Mouse (Mus musculus) adrenal gland, adult 2 months (tissue): Measurements from ENCODE around the gene Gcnt3. TPM values are rescaled to one million over a fixed set of nuclear protein-coding genes. Genes with fewer than 3 reads are reported as not detected.
"Not testable (repeated sequence)": the region's sequence is repeated elsewhere in the genome, so short reads cannot be mapped to it uniquely, and the experiment has no call there.

Experiments used
- DNase-seq: peaks from one replicate; pipeline ENCODE4 v3.0.0; 2021
- polyA plus RNA-seq: library from polyadenylated mRNA; depleted of rRNA; stranded (reverse); fragments of >200 nt; gene quantifications from 2 replicates; pipeline ENCODE4 v1.2.3, GENCODE M21; 2012
- total RNA-seq, 2 experiments: library from RNA; stranded (reverse); gene quantifications; 2 replicates each; pipeline ENCODE4 v1.2.3; 2021

The Gcnt3 gene
- total and polyA plus RNA-seq, 3 experiments: 0.07 TPM; not detected in 2

- DNase-seq: no peak
Measured at GRCm38 (mm10) chr9:70042935-70043334, 5.0 kb upstream of the Gcnt3 start.

DNA sequence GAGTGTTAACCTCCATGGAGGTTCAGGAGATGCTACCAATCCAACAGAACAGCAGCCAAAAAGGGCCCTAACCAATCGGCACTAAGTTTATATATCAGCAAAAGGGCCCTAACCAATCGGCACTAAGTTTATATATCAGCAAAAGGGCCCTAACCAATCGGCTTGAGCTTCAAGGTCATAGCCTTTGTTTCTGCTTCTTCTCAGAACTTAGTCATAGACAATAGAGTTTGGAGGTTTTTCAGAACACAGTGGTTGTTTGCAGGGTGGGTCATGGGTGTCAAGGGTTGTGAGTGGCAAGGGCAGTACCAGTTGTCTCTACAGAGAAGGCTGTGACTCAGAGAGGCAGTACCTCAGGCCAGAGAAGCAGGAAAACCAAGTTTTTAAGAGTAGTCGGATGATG, 4.2 kb upstream of the Gcnt3 start:
- peak; percentile 45 for DNase-seq

- no peak for DNase-seq
Measured at GRCm38 (mm10) chr9:70040570-70040969, 2.7 kb upstream of the Gcnt3 start.

- DNase-seq: no peak
Measured at GRCm38 (mm10) chr9:70039597-70040385, 1.9 kb upstream of the Gcnt3 start.

- DNase-seq: no peak
Measured at GRCm38 (mm10) chr9:70036646-70037045, 1.2 kb downstream of the Gcnt3 start.

- no peak for DNase-seq
Measured at GRCm38 (mm10) chr9:70034702-70035101, 3.2 kb downstream of the Gcnt3 start.

DNA sequence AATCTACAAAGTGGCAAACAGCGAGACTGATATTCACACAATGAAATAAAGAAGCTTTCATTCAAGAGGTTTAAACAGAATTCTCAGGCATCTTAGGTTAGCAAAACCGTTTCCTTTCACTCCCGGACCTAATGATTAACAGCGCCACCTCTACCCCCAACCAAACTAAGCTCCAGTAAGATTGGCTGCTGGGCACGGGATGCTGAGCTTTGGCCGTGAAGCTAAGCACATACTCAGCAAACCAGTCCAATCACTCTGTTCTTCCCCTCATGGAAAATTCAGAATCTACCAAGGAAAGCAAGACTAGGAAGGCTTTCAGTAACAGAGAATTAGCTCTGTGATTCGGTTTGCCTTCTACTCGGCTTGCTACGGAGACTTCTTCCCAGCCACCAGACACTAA, 4.8 kb downstream of the Gcnt3 start:
- no peak for DNase-seq

DNA sequence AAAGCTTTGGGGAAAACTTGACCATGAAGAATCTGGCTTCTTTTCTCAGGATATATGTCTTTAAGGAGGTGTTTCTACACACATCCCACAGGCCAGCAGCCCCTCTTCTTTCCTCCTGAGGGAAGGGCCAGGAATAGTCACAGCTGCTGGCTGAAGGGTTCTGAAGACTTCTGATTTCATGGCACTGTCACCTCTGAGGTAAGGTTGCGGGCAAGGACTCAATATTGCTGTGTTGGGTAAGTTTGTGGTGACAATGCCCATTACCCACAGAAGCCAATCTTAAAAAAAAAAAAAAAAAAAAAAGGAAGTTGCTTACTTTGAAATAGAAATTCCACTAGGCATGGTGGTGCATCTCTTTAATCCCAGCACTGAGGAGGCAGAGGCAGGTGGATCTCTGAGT, 5.7 kb downstream of the Gcnt3 start:
- DNase-seq: no peak

DNA sequence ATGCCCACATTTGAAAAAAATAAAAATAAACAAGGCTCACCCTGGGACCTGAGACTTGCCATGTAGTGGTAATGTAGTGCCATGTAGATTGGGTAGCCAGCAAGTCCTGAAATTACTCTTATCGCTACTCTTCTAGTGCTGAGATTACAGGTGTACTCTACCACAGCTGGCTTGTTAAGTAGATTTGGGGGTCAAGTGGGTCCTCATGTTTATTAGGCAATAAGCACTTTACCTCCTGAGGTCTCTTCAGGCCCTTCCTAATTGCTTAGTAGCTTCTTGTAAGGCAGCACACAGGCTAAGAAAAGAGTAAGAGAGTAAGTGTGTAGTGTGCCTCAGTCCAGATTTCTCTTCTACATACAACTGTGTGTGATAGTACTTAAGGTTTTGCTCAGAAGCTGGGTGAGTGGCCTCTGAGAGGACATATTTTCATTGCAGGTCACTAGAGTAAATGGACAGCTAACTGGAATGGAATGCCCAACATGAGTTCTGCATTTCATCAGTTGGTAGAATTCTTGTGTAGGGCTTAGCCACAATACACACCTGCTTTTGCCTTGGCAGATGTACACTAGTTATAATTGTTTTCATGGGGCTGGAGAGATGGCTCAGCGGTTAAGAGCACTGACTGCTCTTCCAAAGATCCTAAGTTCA, 12.4 kb downstream of the Gcnt3 start:
- no peak for DNase-seq

GRCm38 (mm10) chr9:70024648-70025047, 13.2 kb downstream of the Gcnt3 start:
- DNase-seq: no peak

- DNase-seq: not testable (repeated sequence)
Measured at GRCm38 (mm10) chr9:70023615-70024014, 14.3 kb downstream of the Gcnt3 start.

GRCm38 (mm10) chr9:70022083-70022482, 15.8 kb downstream of the Gcnt3 start:
- DNase-seq: no peak

- no peak for DNase-seq
Measured at GRCm38 (mm10) chr9:70021610-70022009, 16.3 kb downstream of the Gcnt3 start.

GRCm38 (mm10) chr9:70018879-70019278, 19.0 kb downstream of the Gcnt3 start:
- no peak for DNase-seq

- DNase-seq: no peak
Measured at GRCm38 (mm10) chr9:70015632-70016031, 22.3 kb downstream of the Gcnt3 start.

GRCm38 (mm10) chr9:70012408-70012901, 25.4 kb downstream of the Gcnt3 start, which contains the start of gene Gtf2a2:
TSS of gene Gtf2a2 (plus strand) at chr9:70012550.
- DNase-seq: peak; percentile 96

GRCm38 (mm10) chr9:70011537-70012407, 26.1 kb downstream of the Gcnt3 start:
- DNase-seq: no peak

GRCm38 (mm10) chr9:70010781-70011473, 27.0 kb downstream of the Gcnt3 start:
- DNase-seq: no peak

DNA sequence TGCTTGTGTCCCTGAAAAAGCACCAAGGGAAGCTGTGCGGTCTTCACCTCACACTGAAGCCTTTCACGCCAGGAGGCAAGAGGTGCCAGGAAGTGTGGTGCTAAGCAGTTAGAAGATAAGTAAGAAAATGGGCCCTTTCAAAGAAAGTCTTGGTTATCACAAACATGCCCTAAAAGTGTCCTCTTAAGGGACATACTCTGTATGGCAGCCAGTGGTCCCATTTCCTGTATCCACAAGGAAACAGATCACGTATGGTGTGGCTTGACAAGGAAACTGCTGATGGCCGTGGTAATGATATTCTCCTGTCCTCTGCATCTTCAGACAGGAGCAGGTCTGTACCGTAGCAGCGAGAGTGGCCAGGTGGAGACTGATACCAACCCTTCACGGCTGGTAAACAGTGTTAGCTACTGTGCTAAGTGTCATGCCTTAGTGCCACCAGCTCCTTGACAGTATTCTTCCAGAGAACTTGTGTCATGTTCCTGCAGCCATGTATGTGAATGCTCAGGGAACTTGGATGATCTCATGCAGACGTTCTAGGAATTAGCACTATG, 28.1 kb downstream of the Gcnt3 start:
- DNase-seq: no peak

- DNase-seq: no peak
Measured at GRCm38 (mm10) chr9:70007506-70008248, 30.2 kb downstream of the Gcnt3 start.

DNA sequence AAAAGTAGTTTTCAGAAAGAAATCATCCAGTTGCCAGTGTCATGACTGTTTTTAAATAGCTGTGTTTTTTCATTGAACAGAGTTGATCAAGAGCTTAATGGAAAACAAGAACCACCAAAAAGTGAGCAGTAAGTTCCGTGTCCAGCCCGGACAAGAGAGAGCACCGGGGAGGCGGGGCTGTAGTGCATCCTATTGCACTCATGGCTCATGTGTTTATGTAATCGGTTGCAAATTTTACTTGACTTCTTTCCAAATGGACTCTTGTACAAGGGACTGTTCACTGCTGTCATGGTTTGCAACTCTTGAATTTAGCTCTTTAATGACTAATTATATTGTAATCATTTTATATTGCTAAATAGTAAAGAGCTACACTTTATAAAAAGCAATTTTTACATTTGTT, 30.9 kb downstream of the Gcnt3 start:
- no peak for DNase-seq
